Mouse (Mus musculus) left cerebral cortex, adult 2 months (tissue): ENCODE measurements around the gene Atl2. TPM values are rescaled to one million over a fixed set of nuclear protein-coding genes. Genes with fewer than 3 reads are reported as not detected.

Experiments
- DNase-seq, 2 experiments: peaks; one replicate each; pipeline ENCODE4 v3.0.0; 2021 to 2022; ENCODE audit warnings: low spot score in 2 of 2, mixed read lengths in 1 of 2; ENCODE audit errors: extremely low spot score in 1 of 2
- H3K27ac ChIP-seq: fragments of 200-600 bp; 2 replicates; pipeline ENCODE4 v1.8.1; 2022
- H3K4me3 ChIP-seq: fragments of 200-600 bp; 2 replicates; pipeline ENCODE4 v1.8.1; 2022
- CTCF ChIP-seq: fragments of 200-600 bp; IDR thresholded peaks from 2 replicates; pipeline ENCODE4 v1.8.1; 2022; ENCODE audit warnings: antibody characterized with exemption, mild to moderate bottlenecking, moderate library complexity
- intact Hi-C: fragments of 180-260 bp; cut with DNase I; formaldehyde crosslinking; loops from one replicate; pipeline ENCODE4 v1.15.1; 2025
- total RNA-seq, 2 experiments: library from RNA; stranded (reverse); gene quantifications; 2 replicates each; pipeline ENCODE4 v1.2.3; 2021

Atl2 gene
- total RNA-seq, 2 experiments from 2014 or later = 64.4 to 67.2 TPM

GRCm38 (mm10) chr17:79919566-79920350 is 23.8 kb upstream of the Atl2 start:
- Histone ChIP-seq H3K27ac (peak overlapping the region; percentile 61), H3K4me3 (no peak overlapping the region)
- TF ChIP-seq CTCF = no peak
- intact Hi-C loops = no loop called here
- DNase-seq = no peak

GRCm38 (mm10) chr17:79918484-79919004 is 22.6 kb upstream of the Atl2 start:
- no peak overlapping the region for H3K4me3 ChIP-seq
- intact Hi-C loops = no loop called here
- DNase-seq = no peak
- TF ChIP-seq CTCF = no peak
- 0 out of 2 replicates have a peak overlapping the region, but pooled peaks have one; percentile 2 for H3K27ac ChIP-seq

- intact Hi-C loops = no loop called here
- H3K27ac ChIP-seq = no peak overlapping the region
- H3K4me3 ChIP-seq = no peak overlapping the region
- no peak for TF ChIP-seq CTCF
- no peak for DNase-seq
Measured at GRCm38 (mm10) chr17:79916996-79917395, 21.1 kb upstream of the Atl2 start.

- Histone ChIP-seq H3K27ac (no peak overlapping the region), H3K4me3 (no peak overlapping the region)
- no peak for DNase-seq
- TF ChIP-seq CTCF = no peak
- intact Hi-C loops = no loop called here
Measured at GRCm38 (mm10) chr17:79912174-79912573, 16.3 kb upstream of the Atl2 start.

GRCm38 (mm10) chr17:79911718-79912117 is 15.8 kb upstream of the Atl2 start:
- TF ChIP-seq CTCF = no peak
- no peak for DNase-seq
- Histone ChIP-seq H3K27ac (no peak overlapping the region), H3K4me3 (no peak overlapping the region)
- intact Hi-C loops = no loop called here

GRCm38 (mm10) chr17:79909571-79909970 is 13.6 kb upstream of the Atl2 start:
- DNase-seq = no peak
- intact Hi-C loops = no loop called here
- Histone ChIP-seq H3K27ac (no peak overlapping the region), H3K4me3 (no peak overlapping the region)
- no peak for TF ChIP-seq CTCF

- H3K27ac ChIP-seq = no peak overlapping the region
- no peak overlapping the region for H3K4me3 ChIP-seq
- no peak for DNase-seq
- intact Hi-C loops = no loop called here
- no peak for TF ChIP-seq CTCF
Measured at GRCm38 (mm10) chr17:79907698-79908097, 11.8 kb upstream of the Atl2 start.

GRCm38 (mm10) chr17:79906791-79907494 is 11.0 kb upstream of the Atl2 start:
- TF ChIP-seq CTCF = no peak
- DNase-seq = no peak

GRCm38 (mm10) chr17:79904593-79904992 is 8.7 kb upstream of the Atl2 start:
- Histone ChIP-seq H3K4me3 (no peak overlapping the region), H3K27ac (no peak overlapping the region)
- intact Hi-C loops = no loop called here
- DNase-seq = no peak
- no peak for TF ChIP-seq CTCF

More at GRCm38 (mm10) chr17:79906791-79907494, 11.0 kb upstream of the Atl2 start:
- H3K4me3 ChIP-seq = no peak overlapping the region
- no peak overlapping the region for H3K27ac ChIP-seq
- intact Hi-C loops = no loop called here

- intact Hi-C loops = no loop called here
- TF ChIP-seq CTCF = no peak
- no peak overlapping the region for H3K4me3 ChIP-seq
- no peak for DNase-seq
- no peak overlapping the region for H3K27ac ChIP-seq
Measured at GRCm38 (mm10) chr17:79901207-79901606, 5.3 kb upstream of the Atl2 start.

GRCm38 (mm10) chr17:79898156-79898746 is 2.3 kb upstream of the Atl2 start:
- intact Hi-C loops = loop anchor here (5.0 to 10.0 kb wide), 2 partner anchors 107 to 309 kb away; partner anchors contain the start of genes Srsf7 and Ttc39d
- no peak overlapping the region for H3K27ac ChIP-seq
- no peak for TF ChIP-seq CTCF
- H3K4me3 ChIP-seq = no peak overlapping the region
- DNase-seq = no peak

- Histone ChIP-seq H3K4me3 (no peak overlapping the region), H3K27ac (no peak overlapping the region)
- intact Hi-C loops = loop anchor here (2.0 to 10.0 kb wide), 3 partner anchors 51 to 310 kb away; partner anchors contain the start of genes Srsf7 and Ttc39d
- TF ChIP-seq CTCF = no peak
- no peak for DNase-seq
Measured at GRCm38 (mm10) chr17:79897666-79898065, 1.7 kb upstream of the Atl2 start.
